Mouse (Mus musculus) ZHBTc4 (cell line): ENCODE measurements around the gene Retnlb.
"Not testable (repeated sequence)": the region's sequence is repeated elsewhere in the genome, so short reads cannot be mapped to it uniquely, and the experiment has no call there.

ENCODE experiments used
- DNase-seq: peaks from one replicate; pipeline ENCODE4 v3.0.0-alpha.2; 2011; ENCODE audit warnings: low read depth, low spot score

Gene Retnlb

GRCm38 (mm10) chr16:48816695-48817094 is at the start of gene Retnlb:
TSS of gene Retnlb (plus strand) at chr16:48816856.
- DNase-seq, result no peak

GRCm38 (mm10) chr16:48769183-48769582 is 47.5 kb upstream of the Retnlb start:
- no peak for DNase-seq

- no peak for DNase-seq
Measured at GRCm38 (mm10) chr16:48771971-48772445, 44.6 kb upstream of the Retnlb start, which contains the start of gene Trat1. TSS of gene Trat1 (minus strand) at chr16:48772021.

- DNase-seq, result no peak
Measured at GRCm38 (mm10) chr16:48777254-48777653, 39.4 kb upstream of the Retnlb start.

- DNase-seq, result no peak
Measured at GRCm38 (mm10) chr16:48786258-48786657, 30.4 kb upstream of the Retnlb start.

GRCm38 (mm10) chr16:48788704-48789185 is 27.9 kb upstream of the Retnlb start:
- DNase-seq, result no peak

GRCm38 (mm10) chr16:48798285-48798684 is 18.4 kb upstream of the Retnlb start:
- no peak for DNase-seq

GRCm38 (mm10) chr16:48799470-48799869 is 17.2 kb upstream of the Retnlb start:
- DNase-seq, result no peak

- no peak for DNase-seq
Measured at GRCm38 (mm10) chr16:48800906-48801305, 15.8 kb upstream of the Retnlb start.

- no peak for DNase-seq
Measured at GRCm38 (mm10) chr16:48805412-48805811, 11.2 kb upstream of the Retnlb start.

GRCm38 (mm10) chr16:48806521-48806920 is 10.1 kb upstream of the Retnlb start:
- DNase-seq, result no peak

- peak; percentile 12 for DNase-seq
Measured at GRCm38 (mm10) chr16:48809374-48809773, 7.3 kb upstream of the Retnlb start.

- no peak for DNase-seq
Measured at GRCm38 (mm10) chr16:48811881-48812436, 4.7 kb upstream of the Retnlb start.

- DNase-seq, result no peak
Measured at GRCm38 (mm10) chr16:48818524-48818923, 1.9 kb downstream of the Retnlb start.

- no peak for DNase-seq
Measured at GRCm38 (mm10) chr16:48826474-48826873, 9.8 kb downstream of the Retnlb start.

GRCm38 (mm10) chr16:48827625-48828024 is 11.0 kb downstream of the Retnlb start:
- DNase-seq, result no peak

GRCm38 (mm10) chr16:48829060-48829459 is 12.4 kb downstream of the Retnlb start:
- no peak for DNase-seq

- no peak for DNase-seq
Measured at GRCm38 (mm10) chr16:48832055-48832454, 15.4 kb downstream of the Retnlb start.

GRCm38 (mm10) chr16:48833626-48834025 is 17.0 kb downstream of the Retnlb start:
- DNase-seq, result not testable (repeated sequence)

- no peak for DNase-seq
Measured at GRCm38 (mm10) chr16:48842266-48842665, 25.6 kb downstream of the Retnlb start, which contains the start of gene Retnla. TSS of gene Retnla (plus strand) at chr16:48842551.

GRCm38 (mm10) chr16:48843671-48844386 is 27.2 kb downstream of the Retnlb start:
- DNase-seq, result no peak

GRCm38 (mm10) chr16:48865004-48865403 is 48.3 kb downstream of the Retnlb start:
- not testable (repeated sequence) for DNase-seq

GRCm38 (mm10) chr16:48867690-48868089 is 51.0 kb downstream of the Retnlb start:
- no peak for DNase-seq
